Mouse (Mus musculus): Measurements from ENCODE around the gene Frmd8.

Gene Frmd8

GRCm38 (mm10) chr19:5874969-5875480 is at the start of gene Frmd8:
Gene Frmd8, minus strand, starts transcription at chr19:5875274.
- peak; percentile 23 for DNase-seq (ENCODE audit: extremely low read depth, low read depth, low spot score)

GRCm38 (mm10) chr19:5924713-5925093 is 49.6 kb upstream of the Frmd8 start, which contains the start of gene Cdc42ep2:
Gene Cdc42ep2, minus strand, starts transcription at chr19:5924816.
- DNase-seq (ENCODE audit: extremely low read depth, low read depth, low spot score): peak; percentile 51

GRCm38 (mm10) chr19:5923990-5924712 is 49.1 kb upstream of the Frmd8 start:
- DNase-seq (ENCODE audit: extremely low read depth, low read depth, low spot score): no peak

- no peak for DNase-seq (ENCODE audit: extremely low read depth, low read depth, low spot score)
These were observed 47.9 kb upstream of the Frmd8 start for GRCm38 (mm10) chr19:5922963-5923362.

GRCm38 (mm10) chr19:5922119-5922942 is 47.3 kb upstream of the Frmd8 start:
- no peak for DNase-seq (ENCODE audit: extremely low read depth, low read depth, low spot score)

- no peak for DNase-seq (ENCODE audit: extremely low read depth, low read depth, low spot score)
These were observed 46.6 kb upstream of the Frmd8 start for GRCm38 (mm10) chr19:5921715-5922114.

DNA sequence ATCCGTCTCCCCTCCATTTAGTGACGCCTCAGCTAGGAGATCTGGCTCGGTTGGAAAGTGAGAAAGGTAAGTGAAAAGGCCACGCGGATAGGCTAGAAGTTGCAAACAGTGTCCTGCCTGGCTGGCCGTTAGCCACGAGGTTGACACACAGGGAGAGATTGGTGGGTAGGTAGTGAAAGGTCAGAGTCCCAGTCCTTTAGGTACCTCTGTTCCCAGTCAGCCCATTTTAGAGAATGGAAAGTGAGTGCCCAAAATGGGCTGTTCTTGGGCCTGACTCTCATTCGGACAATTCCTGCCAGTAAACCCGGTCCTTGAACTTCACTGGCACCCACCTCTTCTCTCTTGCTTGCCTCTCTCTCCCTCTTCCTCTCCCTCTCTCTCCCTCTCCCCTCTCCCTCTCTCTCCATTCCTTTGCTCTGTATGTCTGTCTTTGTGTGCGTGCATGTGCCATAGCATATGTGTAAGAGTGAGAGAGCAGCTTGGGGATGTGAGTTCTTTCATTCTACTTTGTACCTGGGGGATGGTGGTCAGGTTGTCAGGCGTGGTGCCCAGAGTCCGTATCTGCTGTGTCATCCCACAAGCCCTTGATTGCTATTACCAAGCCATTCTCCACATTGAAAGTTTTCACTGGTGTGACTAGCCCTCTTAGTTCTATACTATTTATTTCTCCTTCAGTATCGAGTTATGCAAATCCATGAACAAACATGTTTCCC is 38.1 kb upstream of the Frmd8 start, which contains the start of gene Dpf2:
Gene Dpf2 (minus strand): TSS at position 4 of the 713 bp plus-strand sequence.
- no peak for DNase-seq (ENCODE audit: extremely low read depth, low read depth, low spot score)

GRCm38 (mm10) chr19:5912103-5913006 is 37.3 kb upstream of the Frmd8 start:
- peak; percentile 66 for DNase-seq (ENCODE audit: extremely low read depth, low read depth, low spot score)

DNA sequence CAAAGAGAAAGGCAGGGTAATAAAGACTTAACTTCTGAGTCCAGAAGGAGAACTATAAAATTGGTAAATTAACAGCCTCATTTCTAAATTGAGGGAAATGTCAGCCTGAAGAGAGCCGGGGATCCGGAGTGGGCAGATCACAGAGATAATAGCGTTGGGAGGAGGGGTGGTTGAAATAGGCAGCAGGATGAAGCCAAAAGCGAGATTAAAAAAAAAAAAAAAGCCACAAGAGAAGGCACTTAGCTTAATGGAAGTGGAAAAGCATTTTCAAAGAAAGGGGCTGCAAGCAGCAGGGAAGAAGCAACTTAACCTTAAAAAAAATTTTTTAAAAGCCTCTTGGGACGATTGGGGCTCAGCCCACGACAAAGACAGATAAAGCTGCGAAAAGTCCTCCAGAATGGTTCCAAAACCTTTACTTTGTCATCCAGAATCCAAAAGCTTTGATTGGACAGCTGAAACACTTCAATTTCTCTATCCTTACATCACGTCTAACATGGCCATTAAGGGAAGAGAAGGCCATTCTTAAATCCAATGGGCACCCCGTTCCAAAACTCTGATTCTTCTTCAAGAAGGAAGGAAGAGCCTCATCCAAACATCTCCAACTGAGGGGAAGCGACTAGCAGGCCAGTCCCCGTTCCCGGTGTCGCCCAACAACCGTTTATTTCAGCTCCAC is 36.5 kb upstream of the Frmd8 start:
- no peak for DNase-seq (ENCODE audit: extremely low read depth, low read depth, low spot score)

- no peak for DNase-seq (ENCODE audit: extremely low read depth, low read depth, low spot score)
These were observed 35.1 kb upstream of the Frmd8 start for GRCm38 (mm10) chr19:5910221-5910620.

- peak; percentile 80 for DNase-seq (ENCODE audit: extremely low read depth, low read depth, low spot score)
These were observed 32.2 kb upstream of the Frmd8 start for GRCm38 (mm10) chr19:5907275-5907674.

- no peak for DNase-seq (ENCODE audit: extremely low read depth, low read depth, low spot score)
These were observed 19.1 kb upstream of the Frmd8 start, which contains the start of gene Tigd3 for GRCm38 (mm10) chr19:5894002-5894678. Gene Tigd3, minus strand, starts transcription at chr19:5894149.

- DNase-seq (ENCODE audit: extremely low read depth, low read depth, low spot score): no peak
These were observed 18.4 kb upstream of the Frmd8 start for GRCm38 (mm10) chr19:5893282-5894001.

- no peak for DNase-seq (ENCODE audit: extremely low read depth, low read depth, low spot score)
These were observed 17.7 kb upstream of the Frmd8 start for GRCm38 (mm10) chr19:5892735-5893134.

GRCm38 (mm10) chr19:5892262-5892661 is 17.2 kb upstream of the Frmd8 start:
- DNase-seq (ENCODE audit: extremely low read depth, low read depth, low spot score): no peak

DNA sequence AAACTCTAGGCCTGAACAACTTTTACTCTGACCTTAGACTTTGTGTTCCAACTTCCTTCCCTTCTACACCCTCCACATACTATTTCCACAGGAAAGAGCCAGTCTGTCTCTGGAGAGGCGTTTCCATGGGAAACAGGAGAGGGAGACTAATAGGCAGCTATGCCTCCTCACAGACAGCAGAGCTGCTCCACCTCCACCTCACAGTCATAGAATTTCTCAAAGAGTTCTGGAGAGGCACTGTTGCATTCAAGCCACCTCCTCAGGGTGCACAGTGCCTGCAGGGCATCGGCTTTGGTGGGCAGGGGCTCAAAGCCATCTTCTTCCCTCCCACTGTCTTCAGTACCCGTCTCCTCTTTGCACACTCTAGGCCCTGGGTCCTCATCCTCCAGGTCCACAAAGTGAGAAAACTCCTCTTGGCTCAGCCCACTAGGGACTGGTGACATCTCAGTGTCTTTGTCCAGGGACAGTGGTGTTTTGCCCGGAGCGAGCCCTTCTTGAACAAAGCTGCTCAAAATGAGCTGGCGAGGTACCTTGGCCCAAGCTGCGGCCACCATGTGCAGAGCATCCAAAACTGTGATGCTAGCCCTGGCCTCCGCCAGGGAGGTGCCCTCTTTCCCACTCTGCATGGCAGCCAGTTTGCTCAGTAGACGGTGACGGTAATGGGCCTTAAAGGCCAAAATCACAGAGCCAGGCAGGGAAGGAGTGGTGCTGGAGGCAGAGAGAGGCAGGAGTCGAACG is 16.6 kb upstream of the Frmd8 start:
- no peak for DNase-seq (ENCODE audit: extremely low read depth, low read depth, low spot score)

- DNase-seq (ENCODE audit: extremely low read depth, low read depth, low spot score): no peak
These were observed 14.1 kb upstream of the Frmd8 start for GRCm38 (mm10) chr19:5889211-5889610.

Measured in fat pad, adult 2 months (tissue).